Comparison of ENCODE assay signal across 10 mouse cellular contexts in the genomic region with DNA sequence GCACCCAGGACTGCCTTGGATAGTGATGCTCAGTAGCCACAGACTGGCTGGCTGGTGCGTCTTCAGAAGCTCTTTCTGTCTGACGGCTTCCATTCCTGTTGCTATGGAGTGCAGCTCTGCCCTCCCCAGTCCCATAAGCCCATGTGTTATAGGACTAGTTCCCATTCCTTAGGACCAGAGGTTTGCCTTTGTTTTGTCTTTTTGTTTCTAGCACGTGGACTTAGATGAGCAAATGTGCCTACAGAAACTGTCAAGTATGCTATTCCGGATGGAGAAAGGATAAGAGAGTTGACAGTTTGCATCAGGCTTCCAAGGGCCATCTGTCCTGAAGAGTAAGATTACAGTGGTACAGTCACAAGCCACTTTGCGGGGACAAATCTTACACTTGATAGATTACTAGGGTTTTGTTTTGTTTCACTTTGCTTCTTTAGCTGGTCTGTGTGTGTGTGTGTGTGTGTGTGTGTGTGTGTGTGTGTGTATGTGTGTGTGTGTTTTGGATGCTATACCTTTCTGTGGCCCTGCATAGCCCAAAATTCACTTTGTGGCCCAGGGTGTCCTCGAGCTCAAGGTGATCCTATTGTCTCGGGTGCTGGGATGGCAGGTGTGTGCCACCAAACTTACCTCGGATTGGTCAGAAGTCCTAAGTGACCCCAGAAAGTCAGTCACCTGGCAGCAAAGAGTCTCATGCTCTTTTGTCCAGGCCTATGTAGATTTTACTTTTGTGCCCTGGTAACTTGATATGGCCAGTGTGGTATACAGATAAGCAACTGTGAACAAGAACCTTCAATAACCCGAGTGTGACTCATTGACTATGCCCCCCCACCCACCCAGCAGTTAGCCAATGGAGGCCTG. TPM values are rescaled to one million over a fixed set of nuclear protein-coding genes. Genes with fewer than 3 reads are reported as not detected.
DNase-seq lines count a peak whose midpoint lies in the region; ATAC-seq and TF ChIP-seq lines count a peak whose summit lies in the region.
"Had no signal": no experiment of that assay in that cellular context is flagged by ENCODE, and none has a peak within 500 bp of the region (broad histone marks: within the 10 kb centered on the region; RNA-seq: fewer than 3 reads in every experiment).

No protein-coding gene starts in this region.

- 0 out of 2 replicates have a peak, but pooled peaks cover 7% of the 10 kb centered on the region for H3K4me1 ChIP-seq in heart, embryonic 15.5 days (replicated peaks)
- no peaks in the 10 kb centered on the region for H3K4me1 ChIP-seq in lung, embryonic 14.5 days (ENCODE audit: insufficient read depth)
- H3K4me1 ChIP-seq in lung, adult 2 months (ENCODE audit: control insufficient read depth, insufficient read depth, low read length): peaks cover 3% of the 10 kb centered on the region; the same call in 1 of the 2 replicates
- H3K4me1 ChIP-seq in MEL (ENCODE audit: control insufficient read depth in 1 of 2, insufficient read depth in 2 of 2, low read length in 2 of 2): peaks cover 0 to 20% of the 10 kb centered on the region in 2 experiments; a peak in 3 of 4 replicates

- peak; percentile 29 to 39; a peak in 3 of 4 replicates for TF ChIP-seq EP300 in MEL (IDR thresholded peaks at IDR 0.05; ENCODE audit: low read depth in 1 of 2, low read length in 2 of 2)

- no peak for TF ChIP-seq CTCF in lung, embryonic 14.5 days (IDR thresholded peaks at IDR 0.05; ENCODE audit: low read depth)
- TF ChIP-seq CTCF in lung, adult 2 months (IDR thresholded peaks at IDR 0.05; ENCODE audit: insufficient read depth, low read length): no peak
- no peak for TF ChIP-seq CTCF in MEL (IDR thresholded peaks at IDR 0.05 in 2 of 3, conservative IDR thresholded peaks at IDR 0.05 in 1 of 3; ENCODE audit: control insufficient read depth in 1 of 3, insufficient read depth in 1 of 3, low read depth in 2 of 3, low read length in 3 of 3, poor library complexity in 1 of 3, severe bottlenecking in 1 of 3)

- no peaks in the 10 kb centered on the region for H3K9me3 ChIP-seq in heart, embryonic 15.5 days (replicated peaks)
- H3K9me3 ChIP-seq in lung, embryonic 14.5 days (ENCODE audit: low read depth, low read length): no peaks in the 10 kb centered on the region
- H3K9me3 ChIP-seq in MEL (replicated peaks; ENCODE audit: insufficient read depth, low read length): no peaks in the 10 kb centered on the region
- H3K9me3 ChIP-seq: limb, embryonic 15.5 days had no signal

- no peak for TF ChIP-seq RAD21 in MEL (IDR thresholded peaks at IDR 0.05; ENCODE audit: low read depth, low read length)

- no peak overlapping the region for H3K27ac ChIP-seq in heart, embryonic 15.5 days
- no peak overlapping the region for H3K27ac ChIP-seq in lung, embryonic 14.5 days (ENCODE audit: low read depth)
- peak overlapping the region; percentile 35 for H3K27ac ChIP-seq in MEL (ENCODE audit: control insufficient read depth, low read depth, low read length)
- H3K27ac ChIP-seq: limb, embryonic 15.5 days had no signal

- DNase-seq in heart, adult 18-20 months: no peak
- DNase-seq in lung, embryonic 14.5 days: no peak
- DNase-seq in lung, adult 2 months: no peak
- DNase-seq in 416B (ENCODE audit: low read depth) (peak; percentile 58), MEL (ENCODE audit: low read depth, low spot score) (peak; percentile 59)
- no peak for DNase-seq in frontal cortex, postnatal 14 days (ENCODE audit: low spot score in 2 of 2)
- DNase-seq: cerebellum, postnatal 36 days; right cerebral cortex, postnatal 14 days had no signal

- no peak for ATAC-seq in heart, embryonic 15.5 days (replicated peaks; ENCODE audit: insufficient number of reproducible peaks, insufficient read depth, low FRiP score, low read depth)
- ATAC-seq in lung, embryonic 14.5 days (ENCODE audit: insufficient read depth): no peak

- H3K27me3 ChIP-seq in heart, embryonic 15.5 days: 0 out of 2 replicates have a peak, but pooled peaks cover 3% of the 10 kb centered on the region
- no peaks in the 10 kb centered on the region for H3K27me3 ChIP-seq in lung, embryonic 14.5 days (ENCODE audit: insufficient read depth, low read length)
- H3K27me3 ChIP-seq in MEL (ENCODE audit: control insufficient read depth in 1 of 2, insufficient read depth in 2 of 2, low read length in 2 of 2): no peaks in the 10 kb centered on the region

- no peak for TF ChIP-seq POLR2A in lung, adult 2 months (IDR thresholded peaks at IDR 0.05; ENCODE audit: borderline replicate concordance, extremely low read depth, low read depth, low read length)
- TF ChIP-seq POLR2A in MEL (IDR thresholded peaks at IDR 0.05; ENCODE audit: control insufficient read depth in 1 of 2, insufficient read depth in 1 of 2, low read depth in 1 of 2, low read length in 2 of 2, poor library complexity in 1 of 2): no peak

- peak overlapping the region; percentile 76; the same call in 1 of the 2 replicates for H3K4me2 ChIP-seq in heart, embryonic 15.5 days
- peak overlapping the region; percentile 83; the same call in 1 of the 2 replicates for H3K4me2 ChIP-seq in lung, embryonic 14.5 days

- no peak overlapping the region for H3K4me3 ChIP-seq in heart, embryonic 15.5 days
- H3K4me3 ChIP-seq in lung, embryonic 14.5 days (ENCODE audit: low read depth, low read length): no peak overlapping the region
- H3K4me3 ChIP-seq in lung, adult 2 months (replicated peaks; ENCODE audit: extremely low read depth, low read depth, low read length): no peak overlapping the region
- peak overlapping the region; percentile 23 to 92; a peak in 3 of 4 replicates for H3K4me3 ChIP-seq in MEL (ENCODE audit: control insufficient read depth in 1 of 2, insufficient read depth in 1 of 2, low read depth in 2 of 2, low read length in 2 of 2)

- no peaks in the 10 kb centered on the region for H3K79me2 ChIP-seq in MEL (ENCODE audit: control insufficient read depth, insufficient read depth, low read length, poor library complexity)

- 62% methylated on average over 9 of the region's 9 CpGs for WGBS in heart, embryonic 15.5 days
- 63% methylated on average over 9 of the region's 9 CpGs for WGBS in lung, embryonic 14.5 days
- 73% methylated on average over 9 of the region's 9 CpGs for WGBS in lung, adult 2 months

- no peak overlapping the region for H3K9ac ChIP-seq in heart, embryonic 15.5 days
- no peak overlapping the region for H3K9ac ChIP-seq in lung, embryonic 14.5 days
- peak overlapping the region; percentile 26 for H3K9ac ChIP-seq in MEL (ENCODE audit: control insufficient read depth, low read depth, low read length, poor library complexity, severe bottlenecking)

- no peaks in the 10 kb centered on the region for H3K36me3 ChIP-seq in heart, embryonic 15.5 days
- no peaks in the 10 kb centered on the region for H3K36me3 ChIP-seq in lung, embryonic 14.5 days (ENCODE audit: insufficient read depth)
- peaks cover 0 to 18% of the 10 kb centered on the region in 2 experiments; a peak in 2 of 4 replicates for H3K36me3 ChIP-seq in MEL (ENCODE audit: control insufficient read depth in 1 of 2, insufficient read depth in 2 of 2, low read length in 2 of 2)
- H3K36me3 ChIP-seq: limb, embryonic 15.5 days had no signal

TF ChIP-seq in MEL, 35 proteins besides CTCF, POLR2A, EP300 and RAD21:
- TF ChIP-seq ZMIZ1 (IDR thresholded peaks at IDR 0.05; ENCODE audit: low read depth, low read length) (no peak), POLR2AphosphoS5 (IDR thresholded peaks at IDR 0.05; ENCODE audit: borderline replicate concordance, low read depth, low read length) (no peak), GABPA (IDR thresholded peaks at IDR 0.05; ENCODE audit: low read depth, low read length) (no peak), MAZ (IDR thresholded peaks at IDR 0.05; ENCODE audit: low read depth, low read length) (no peak), ETS1 (IDR thresholded peaks at IDR 0.05; ENCODE audit: low read depth, low read length) (no peak), CHD2 (IDR thresholded peaks at IDR 0.05; ENCODE audit: low read length) (no peak), ELF1 (IDR thresholded peaks at IDR 0.05; ENCODE audit: low read depth, low read length) (no peak), TBP (IDR thresholded peaks at IDR 0.05; ENCODE audit: low read depth, low read length) (no peak), GATA1 (IDR thresholded peaks at IDR 0.05; ENCODE audit: low read depth, low read length) (peak; percentile 52; the same call in 1 of the 2 replicates), TCF12 (IDR thresholded peaks at IDR 0.05; ENCODE audit: low read depth, low read length) (no peak), HCFC1 (IDR thresholded peaks at IDR 0.05; ENCODE audit: low read depth, low read length) (no peak), MAX (IDR thresholded peaks at IDR 0.05; ENCODE audit: low read length) (peak; percentile 48), MEF2A (IDR thresholded peaks at IDR 0.05; ENCODE audit: extremely low read depth, insufficient replicate concordance, low read depth, low read length, poor library complexity, severe bottlenecking) (no peak), SMC3 (IDR thresholded peaks at IDR 0.05; ENCODE audit: low read depth, low read length) (no peak), TAL1 (IDR thresholded peaks at IDR 0.05; ENCODE audit: low read length) (no peak), ZC3H11A (IDR thresholded peaks at IDR 0.05; ENCODE audit: low read depth, low read length) (no peak), UBTF (IDR thresholded peaks at IDR 0.05; ENCODE audit: borderline replicate concordance, insufficient read depth, low read depth, low read length) (no peak), SIN3A (IDR thresholded peaks at IDR 0.05; ENCODE audit: low read length) (no peak), MXI1 (IDR thresholded peaks at IDR 0.05; ENCODE audit: low read depth, low read length) (peak; percentile 79)

RNA-seq across cellular contexts. Expression of gene Ttc12, which starts 1.0 kb away (rescaled TPM):
- polyA plus RNA-seq in heart, embryonic 15.5 days (2015; fragmentation: Nextera tagmentation; extraction: Ambion mirVana): 2.1 and 2.7 TPM in 2 replicates
- total RNA-seq in heart, adult 18-20 months (2021): 1 to 10 TPM; 8.0 to 9.2 TPM
- 2.1 and 3.0 TPM in 2 replicates for polyA plus RNA-seq in lung, embryonic 14.5 days (2014; fragmentation: Nextera tagmentation; extraction: Ambion mirVana)
- 3.6 and 6.0 TPM in 2 replicates for polyA plus RNA-seq in lung, adult 2 months (2012; rRNA removed)
- 0.31 and 0.39 TPM in 2 replicates for total RNA-seq in MEL (2012; rRNA removed)
- under 1 TPM in 1 of 2 experiments, not detected in 1; 0.78 TPM for polyA plus RNA-seq in MEL (2012; ENCODE audit: insufficient read depth in 1 of 2, insufficient read length in 2 of 2, low read depth in 1 of 2, low replicate concordance in 2 of 2, missing spikeins in 1 of 2)

Comparison
In these comparisons a context has a peak if more than half of its experiments do, and no peak if none do; other contexts are left out.
1. H3K4me3 ChIP-seq: peak in MEL (2 of 2); none in heart, embryonic 15.5 days (single experiment), lung, embryonic 14.5 days (single experiment) and lung, adult 2 months (single experiment).
2. DNase-seq: peak in 416B (single experiment) and MEL (single experiment); none in heart, adult 18-20 months (0 of 2), lung, embryonic 14.5 days (single experiment), lung, adult 2 months (single experiment) and frontal cortex, postnatal 14 days (0 of 2).